Mouse (Mus musculus) megakaryocyte, embryonic 14.5 days (primary cell): Measurements from ENCODE around the gene Vps53. TPM values are rescaled to one million over a fixed set of nuclear protein-coding genes. Genes with fewer than 3 reads are reported as not detected.

Experiments used
- H3K27me3 ChIP-seq: replicated peaks from 2 replicates; pipeline ENCODE3; 2012; ENCODE audit warnings: inconsistent platforms
- H3K36me3 ChIP-seq: replicated peaks from 2 replicates; pipeline ENCODE3; 2012; ENCODE audit warnings: low read length, inconsistent platforms, mixed read lengths
- H3K4me1 ChIP-seq: 2 replicates; pipeline ENCODE4 v1.6.1; 2012; ENCODE audit warnings: inconsistent platforms
- H3K4me3 ChIP-seq: replicated peaks from 2 replicates; pipeline ENCODE3; 2012; ENCODE audit warnings: moderate library complexity, mild to moderate bottlenecking, inconsistent platforms
- H3K9me3 ChIP-seq: 2 replicates; pipeline ENCODE4 v1.6.1; 2012; ENCODE audit warnings: inconsistent platforms
- FLI1 ChIP-seq: IDR thresholded peaks from 2 replicates; pipeline ENCODE4 v1.6.1; 2012; ENCODE audit warnings: low read length, inconsistent platforms, mixed read lengths
- GATA1 ChIP-seq: IDR thresholded peaks from 3 replicates; pipeline ENCODE4 v1.6.1; 2012; ENCODE audit warnings: mixed read lengths, low read length, inconsistent platforms, borderline replicate concordance
- polyA plus RNA-seq: library from polyadenylated mRNA; stranded (reverse); fragments of >175 nt; gene quantifications from 2 replicates; pipeline ENCODE4 v1.2.3, GENCODE M21; 2012; ENCODE audit warnings: low replicate concordance; ENCODE audit not compliant: insufficient read depth

Vps53 gene
- polyA plus RNA-seq, 1 experiment: 34.4 TPM

DNA sequence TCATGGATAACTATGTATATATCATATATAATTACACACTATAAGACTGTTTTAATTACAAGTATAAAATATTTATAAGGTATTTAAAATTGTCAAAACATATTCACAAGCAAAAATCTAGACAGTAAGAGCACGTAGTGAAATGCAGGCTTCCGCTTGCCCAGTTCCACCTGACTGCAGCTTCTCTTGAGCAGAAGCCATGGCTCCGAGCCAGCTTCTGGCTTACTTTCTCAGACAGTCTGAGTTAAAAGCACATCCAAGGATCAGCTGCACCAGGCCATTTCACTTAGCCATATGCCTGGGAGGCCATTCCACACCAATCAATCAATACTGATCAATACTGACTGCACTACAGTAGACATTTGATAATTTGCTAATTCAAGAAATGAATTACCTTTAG lies 10.5 kb downstream of the Vps53 start:
- peaks cover 57% of the 10 kb centered on the region for H3K36me3 ChIP-seq
- TF ChIP-seq FLI1: no peak
- TF ChIP-seq GATA1: no peak
- peaks cover 12% of the 10 kb centered on the region for H3K4me1 ChIP-seq
- no peaks in the 10 kb centered on the region for H3K9me3 ChIP-seq
- H3K4me3 ChIP-seq: no peak overlapping the region
- H3K27me3 ChIP-seq: no peaks in the 10 kb centered on the region

- Histone ChIP-seq H3K4me1 (peaks cover 10% of the 10 kb centered on the region), H3K27me3 (no peaks in the 10 kb centered on the region), H3K4me3 (no peak overlapping the region), H3K36me3 (peaks cover 59% of the 10 kb centered on the region), H3K9me3 (no peaks in the 10 kb centered on the region)
- TF ChIP-seq GATA1 (no peak), FLI1 (no peak)
These were observed 12.2 kb downstream of the Vps53 start for GRCm38 (mm10) chr11:76167079-76167765.

- Histone ChIP-seq H3K9me3 (no peaks in the 10 kb centered on the region), H3K4me1 (peaks cover 10% of the 10 kb centered on the region), H3K27me3 (no peaks in the 10 kb centered on the region), H3K36me3 (peaks cover 59% of the 10 kb centered on the region), H3K4me3 (no peak overlapping the region)
- TF ChIP-seq GATA1 (no peak), FLI1 (no peak)
These were observed 12.8 kb downstream of the Vps53 start for GRCm38 (mm10) chr11:76166657-76167056.

DNA sequence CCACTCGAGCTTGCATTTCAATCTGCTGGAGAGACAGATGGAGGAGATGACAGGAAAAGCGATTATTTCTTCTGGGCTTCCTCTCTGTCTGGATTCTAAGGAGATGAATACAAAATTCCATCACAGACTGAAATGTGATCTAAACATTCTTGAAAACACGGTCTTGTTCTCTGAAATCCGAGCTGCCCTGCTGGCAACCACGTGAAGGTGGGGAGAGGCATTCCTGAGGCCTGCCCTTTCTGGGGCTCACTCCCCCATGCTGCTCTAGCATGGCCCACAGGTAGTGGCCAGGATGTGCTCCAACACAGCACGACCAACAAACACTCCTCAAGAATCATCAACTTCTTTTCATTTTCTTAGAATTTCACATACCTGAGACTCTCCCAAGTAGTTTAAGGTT lies 19.2 kb downstream of the Vps53 start:
- Histone ChIP-seq H3K4me1 (no peaks in the 10 kb centered on the region), H3K27me3 (no peaks in the 10 kb centered on the region), H3K9me3 (no peaks in the 10 kb centered on the region), H3K36me3 (peaks cover 91% of the 10 kb centered on the region), H3K4me3 (no peak overlapping the region)
- TF ChIP-seq GATA1 (no peak), FLI1 (no peak)

DNA sequence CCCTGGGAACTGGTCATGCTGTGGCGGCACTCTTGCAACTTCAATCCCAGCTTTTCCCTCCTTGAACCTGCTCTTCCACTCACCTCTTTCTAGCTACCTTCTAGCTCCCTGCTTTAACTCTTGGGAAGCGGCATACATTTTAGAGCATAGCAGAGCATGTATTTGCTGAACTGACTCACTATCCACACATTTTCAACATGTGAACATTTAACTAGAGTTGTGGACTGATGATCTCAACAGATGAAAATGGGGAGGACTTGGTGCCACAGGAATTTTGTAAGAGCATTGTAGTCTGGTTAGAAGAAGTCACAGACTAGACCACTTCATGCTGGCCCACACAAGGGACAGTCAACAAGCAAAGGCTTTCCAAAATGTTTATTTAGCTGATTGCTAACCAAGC lies 21.1 kb downstream of the Vps53 start:
- Histone ChIP-seq H3K4me3 (no peak overlapping the region), H3K9me3 (no peaks in the 10 kb centered on the region), H3K36me3 (peaks cover 93% of the 10 kb centered on the region), H3K4me1 (peaks cover 15% of the 10 kb centered on the region), H3K27me3 (no peaks in the 10 kb centered on the region)
- TF ChIP-seq FLI1 (no peak), GATA1 (no peak)

- H3K36me3 ChIP-seq: peaks cover 73% of the 10 kb centered on the region
- TF ChIP-seq FLI1 (no peak), GATA1 (no peak)
These were observed 24.6 kb downstream of the Vps53 start for GRCm38 (mm10) chr11:76154861-76155260.

DNA sequence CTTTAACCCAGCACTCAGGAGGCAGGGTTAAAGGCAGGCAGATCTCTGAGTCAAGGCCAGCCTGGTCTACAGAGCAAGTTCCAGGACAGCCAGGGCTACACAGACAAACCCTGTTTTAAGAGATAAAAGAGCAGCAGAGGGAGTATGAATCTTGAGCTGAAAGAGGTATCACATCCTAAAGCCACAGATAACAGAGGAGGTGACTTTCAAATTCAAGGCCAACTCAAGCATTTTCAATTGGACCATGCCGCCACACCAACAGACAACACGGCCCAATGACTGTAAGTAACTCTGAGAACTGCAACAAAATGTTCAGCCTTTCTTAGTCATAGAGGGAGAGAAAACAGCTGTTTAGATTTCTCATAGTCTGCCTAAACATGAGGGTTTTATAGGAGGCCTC lies 25.2 kb downstream of the Vps53 start:
- TF ChIP-seq GATA1 (no peak), FLI1 (no peak)
- H3K36me3 ChIP-seq: peaks cover 71% of the 10 kb centered on the region

More at GRCm38 (mm10) chr11:76154861-76155260, 24.6 kb downstream of the Vps53 start:
- Histone ChIP-seq H3K4me1 (peaks cover 41% of the 10 kb centered on the region), H3K27me3 (no peaks in the 10 kb centered on the region), H3K4me3 (no peak overlapping the region), H3K9me3 (no peaks in the 10 kb centered on the region)

GRCm38 (mm10) chr11:76153236-76153951 lies 26.1 kb downstream of the Vps53 start:
- Histone ChIP-seq H3K27me3 (no peaks in the 10 kb centered on the region), H3K36me3 (peaks cover 71% of the 10 kb centered on the region), H3K4me3 (peak overlapping the region; percentile 50), H3K4me1 (peaks cover 41% of the 10 kb centered on the region), H3K9me3 (no peaks in the 10 kb centered on the region)
- no peak for TF ChIP-seq GATA1
- no peak for TF ChIP-seq FLI1

More for the DNA sequence above, 25.2 kb downstream of the Vps53 start:
- H3K27me3 ChIP-seq: no peaks in the 10 kb centered on the region
- H3K4me3 ChIP-seq: no peak overlapping the region
- H3K4me1 ChIP-seq: peaks cover 41% of the 10 kb centered on the region
- H3K9me3 ChIP-seq: no peaks in the 10 kb centered on the region

- Histone ChIP-seq H3K27me3 (no peaks in the 10 kb centered on the region), H3K4me3 (peak overlapping the region; percentile 70), H3K9me3 (no peaks in the 10 kb centered on the region), H3K4me1 (peaks cover 45% of the 10 kb centered on the region), H3K36me3 (peaks cover 58% of the 10 kb centered on the region)
- TF ChIP-seq FLI1 (no peak), GATA1 (no peak)
These were observed 28.5 kb downstream of the Vps53 start for GRCm38 (mm10) chr11:76150980-76151379.

- H3K36me3 ChIP-seq: peaks cover 49% of the 10 kb centered on the region
- H3K4me1 ChIP-seq: peaks cover 43% of the 10 kb centered on the region
- no peaks in the 10 kb centered on the region for H3K27me3 ChIP-seq
- TF ChIP-seq FLI1: no peak
- TF ChIP-seq GATA1: no peak
- no peaks in the 10 kb centered on the region for H3K9me3 ChIP-seq
- no peak overlapping the region for H3K4me3 ChIP-seq
These were observed 31.1 kb downstream of the Vps53 start for GRCm38 (mm10) chr11:76148055-76149008.
